Mouse (Mus musculus) right cerebral cortex, adult 2 months (tissue): Measurements from ENCODE around the gene Irx4.
A peak's percentile ranks its signal among the peaks of the same experiment; 100 is the strongest.

Source experiments
- DNase-seq, 2 experiments: peaks; one replicate each; pipeline ENCODE4 v3.0.0; 2021 to 2022; ENCODE audit warnings: low spot score in 2 of 2

The Irx4 gene

DNA sequence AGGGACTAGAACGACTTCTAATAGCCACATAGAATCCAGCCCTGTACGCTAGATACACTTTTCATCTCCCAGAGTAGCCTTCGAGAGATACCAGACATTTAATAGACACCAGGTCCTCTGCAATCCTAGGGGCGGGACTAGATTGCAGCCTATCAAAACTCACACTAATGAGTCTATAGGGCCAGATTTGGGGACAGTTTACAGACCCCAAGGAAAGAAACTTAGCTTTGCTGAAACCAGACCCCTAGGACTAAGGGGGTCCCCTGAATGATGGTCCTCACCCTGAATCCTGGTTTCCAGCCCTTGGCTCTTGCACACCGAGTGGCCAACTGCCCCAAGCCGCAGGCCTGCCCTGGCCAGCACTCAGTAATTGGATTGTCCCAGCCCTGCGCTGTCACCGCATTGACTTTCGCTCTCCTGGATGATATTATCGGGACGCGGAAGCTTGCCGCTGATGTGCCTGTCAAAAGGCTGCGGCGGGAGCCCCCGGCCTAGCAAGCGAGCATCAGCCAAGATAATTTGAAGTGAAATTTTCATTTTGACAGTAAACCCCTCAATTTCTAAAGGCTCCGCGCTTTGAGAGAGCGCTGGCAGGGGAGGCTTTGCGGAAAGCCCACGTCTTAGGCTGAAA, 10.3 kb downstream of the Irx4 start:
- no peak for DNase-seq

DNA sequence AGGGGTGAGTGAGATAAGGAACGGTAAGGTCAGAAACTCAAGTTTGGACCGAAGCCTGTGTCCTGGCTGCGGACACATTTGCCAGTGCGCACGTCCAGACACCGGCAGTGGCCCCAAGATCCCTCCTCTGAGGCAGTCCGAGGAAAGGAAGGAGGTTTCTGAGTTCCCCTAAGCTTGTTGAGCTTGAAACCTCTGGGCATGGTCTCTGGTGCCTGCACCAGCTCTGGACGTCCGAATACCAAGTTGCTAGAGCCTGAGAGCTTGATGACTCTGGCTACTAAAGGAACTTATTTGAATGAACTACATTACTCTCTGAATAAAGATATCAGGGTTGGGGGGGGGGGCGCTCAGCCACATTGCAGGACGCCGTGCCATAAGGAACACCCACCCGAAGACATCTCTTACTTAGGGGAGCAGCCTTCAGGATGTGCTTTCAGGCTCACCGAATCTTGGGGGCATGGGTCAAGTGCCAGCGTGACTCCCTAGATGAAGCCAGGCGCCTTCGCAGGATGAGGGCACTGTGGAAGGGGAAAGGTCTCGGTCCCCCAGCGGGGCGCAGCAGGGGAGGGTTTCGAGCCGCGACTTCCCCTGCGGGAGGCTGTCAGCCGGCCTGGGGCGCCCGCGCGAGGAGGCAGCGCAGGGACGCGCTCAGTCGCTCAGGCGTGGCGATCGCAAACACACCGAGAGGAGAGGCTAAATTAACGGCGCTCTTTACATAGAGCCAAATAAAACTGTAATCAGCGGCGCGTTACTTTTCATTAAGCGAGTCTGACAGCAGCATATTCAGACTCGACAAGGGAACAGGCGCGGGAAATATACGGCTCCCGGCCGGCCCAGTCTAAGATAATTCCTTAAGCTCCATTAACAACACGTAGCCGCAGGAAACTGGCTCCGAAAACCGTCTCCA, 11.3 kb downstream of the Irx4 start:
- no peak for DNase-seq

DNA sequence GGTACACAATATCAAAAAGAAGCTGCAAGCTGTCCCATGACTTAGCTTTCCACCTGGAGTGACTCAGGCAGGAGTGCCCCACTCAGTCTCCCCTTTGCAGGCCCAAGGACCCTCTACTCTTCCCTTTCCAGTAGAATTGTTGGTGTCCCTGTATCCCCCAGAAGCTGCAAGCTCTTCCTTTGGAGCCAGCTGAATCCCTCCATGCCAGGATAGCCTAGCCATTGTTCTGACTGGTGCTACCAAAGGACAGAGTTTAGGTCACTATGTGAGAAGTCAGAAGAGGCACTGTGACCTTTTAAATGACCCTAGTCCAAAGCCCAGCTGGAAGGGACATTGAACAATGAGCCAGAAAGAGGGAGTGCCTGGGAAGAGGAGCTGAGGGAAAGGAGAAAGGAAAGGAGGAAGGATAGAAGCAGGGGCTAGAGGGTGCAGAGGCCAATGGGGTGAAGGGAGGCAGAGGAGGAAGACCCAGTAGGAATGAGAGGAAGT, 12.6 kb downstream of the Irx4 start:
- DNase-seq: no peak

- no peak for DNase-seq
Measured at GRCm38 (mm10) chr13:73273536-73273935, 13.3 kb downstream of the Irx4 start.

DNA sequence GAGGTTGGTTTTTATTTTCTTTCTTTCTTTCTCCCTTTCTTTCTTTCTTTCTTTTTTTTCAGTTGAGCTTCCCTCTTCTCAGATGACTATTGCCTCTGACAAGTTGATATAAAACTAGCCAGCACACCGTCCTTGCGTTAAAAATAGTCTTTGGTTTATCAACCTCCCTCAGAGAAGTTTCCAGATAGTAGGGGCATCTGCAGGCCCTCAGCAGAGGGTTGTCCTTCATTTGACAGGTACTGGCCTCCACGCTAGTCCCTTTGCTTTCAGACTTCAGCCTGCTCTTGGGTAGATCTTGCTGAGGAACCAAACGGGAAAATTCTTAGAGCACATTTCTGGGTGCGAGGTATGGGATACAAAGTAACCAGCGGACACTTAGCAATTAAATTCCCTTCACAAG, 17.1 kb downstream of the Irx4 start:
- DNase-seq: no peak

- DNase-seq: no peak
Measured at GRCm38 (mm10) chr13:73277797-73278196, 17.5 kb downstream of the Irx4 start.

GRCm38 (mm10) chr13:73279196-73279595, 18.9 kb downstream of the Irx4 start:
- DNase-seq: no peak

DNA sequence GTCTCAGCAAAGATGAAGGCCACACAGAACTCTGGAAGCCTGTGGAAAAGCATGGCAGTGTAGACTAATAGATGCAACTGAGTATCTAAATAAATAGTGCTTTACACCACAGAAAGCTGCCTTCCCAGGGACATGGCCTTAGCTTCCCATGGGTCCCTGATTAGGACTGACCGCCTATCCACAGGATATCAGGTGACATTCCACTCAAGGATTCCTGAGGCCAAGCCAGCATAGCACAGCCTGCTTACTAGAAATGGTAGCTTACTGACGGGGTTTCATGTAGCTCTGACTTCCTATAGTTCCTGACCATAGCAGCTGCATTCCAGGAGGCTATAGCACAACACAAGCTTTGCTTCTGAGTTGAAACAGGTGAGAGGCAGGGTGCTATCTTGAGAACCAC, 22.1 kb downstream of the Irx4 start:
- DNase-seq: no peak

GRCm38 (mm10) chr13:73283534-73283933, 23.3 kb downstream of the Irx4 start:
- DNase-seq: no peak

DNA sequence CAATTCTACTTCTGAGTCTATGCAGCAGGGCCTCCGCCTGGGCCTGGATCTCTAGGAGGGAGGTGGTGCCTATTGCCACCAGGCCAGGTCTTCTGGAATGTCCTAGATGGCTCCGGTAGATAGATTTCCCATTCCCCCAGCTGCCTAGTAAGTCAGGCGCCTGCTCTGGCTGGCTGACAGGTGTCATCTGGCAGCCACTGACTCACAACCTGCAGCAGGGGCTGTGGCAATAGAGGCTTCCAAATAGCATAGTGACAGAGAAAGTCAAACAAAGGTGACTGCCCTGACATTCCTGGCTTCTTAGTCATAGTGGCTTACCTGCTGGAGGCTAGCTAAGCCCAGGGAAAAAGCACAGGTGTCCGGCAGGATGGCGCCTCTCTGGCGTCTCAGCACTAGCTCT, 29.9 kb downstream of the Irx4 start:
- no peak for DNase-seq

- DNase-seq: no peak
Measured at GRCm38 (mm10) chr13:73291102-73291501, 30.8 kb downstream of the Irx4 start.

GRCm38 (mm10) chr13:73298717-73299116, 38.4 kb downstream of the Irx4 start:
- no peak for DNase-seq

DNA sequence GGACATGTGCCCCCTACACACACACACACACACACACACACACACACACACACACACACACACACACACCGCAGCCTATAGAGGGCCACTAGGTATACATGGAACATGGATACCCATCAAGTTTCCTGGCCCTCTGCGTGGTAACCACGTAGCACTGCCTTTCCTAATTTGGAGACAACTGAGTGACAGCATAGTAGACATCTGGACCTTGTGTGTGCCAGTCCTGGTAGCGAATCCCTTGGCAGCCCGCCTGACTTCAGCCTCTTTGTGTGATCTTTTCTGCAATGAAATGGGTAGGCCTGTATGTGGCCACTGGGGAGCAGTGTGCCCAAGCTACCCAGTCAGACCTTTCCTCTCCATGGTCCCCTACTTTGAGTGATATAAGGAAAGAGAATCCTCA, 39.0 kb downstream of the Irx4 start:
- no peak for DNase-seq

GRCm38 (mm10) chr13:73304729-73305128, 44.5 kb downstream of the Irx4 start:
- no peak for DNase-seq

- DNase-seq: no peak
Measured at GRCm38 (mm10) chr13:73305398-73306084, 45.3 kb downstream of the Irx4 start.

- no peak for DNase-seq
Measured at GRCm38 (mm10) chr13:73306085-73306410, 45.8 kb downstream of the Irx4 start.

DNA sequence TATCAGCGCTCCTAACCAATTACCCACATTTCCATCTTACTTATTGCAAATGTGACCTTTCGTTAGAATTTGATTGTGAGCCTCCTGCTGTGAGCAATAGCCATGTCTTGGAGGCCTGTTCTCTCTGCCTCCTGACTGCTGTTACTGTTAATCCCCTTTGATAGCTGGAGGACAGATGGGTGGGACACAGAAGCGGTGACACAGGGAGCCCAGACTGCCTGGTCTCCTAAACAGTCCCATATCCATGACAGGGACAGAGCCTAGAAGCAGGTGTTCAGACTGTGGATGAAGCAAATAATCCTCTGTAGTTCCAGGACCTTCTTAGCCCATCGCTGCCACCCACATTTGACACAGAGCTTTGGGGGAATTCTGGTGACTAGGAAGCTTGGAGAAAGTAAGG, 46.2 kb downstream of the Irx4 start:
- no peak for DNase-seq

- DNase-seq: peak in 1 of 2 experiments; percentile 19
Measured at GRCm38 (mm10) chr13:73310183-73310929, 50.1 kb downstream of the Irx4 start.
